ENCODE assay signal across 12 mouse cellular contexts in genomic region chr2:137098269-137099035, GRCm38 (mm10). TPM values are rescaled to one million over a fixed set of nuclear protein-coding genes. Genes with fewer than 3 reads are reported as not detected.
A peak's percentile ranks its signal among the peaks of the same experiment; 100 is the strongest.
DNase-seq lines count a peak whose midpoint lies in the region; ATAC-seq lines count a peak whose summit lies in the region.
"Had no signal": no experiment of that assay in that cellular context is flagged by ENCODE, and none has a peak within 500 bp of the region (broad histone marks: within the 10 kb centered on the region; RNA-seq: fewer than 3 reads in every experiment).

No protein-coding gene starts in this region.

- DNase-seq in hindbrain, embryonic 10.5 days (ENCODE audit: low spot score): no peak
- DNase-seq in midbrain, embryonic 10.5 days (ENCODE audit: low spot score): no peak
- no peak for DNase-seq in midbrain, embryonic 14.5 days
- peak; percentile 47 for DNase-seq in WW6 (ENCODE audit: low read depth, low spot score)
- DNase-seq in retina, embryonic 14.5 days (ENCODE audit: low spot score): peak; percentile 58
- DNase-seq in adrenal gland, adult 8-10 months: no peak
- DNase-seq: adrenal gland, postnatal 14 days; heart, adult 2 months; heart, postnatal 10 days had no signal

- no peak overlapping the region for H3K9ac ChIP-seq in hindbrain, embryonic 12.5 days
- no peak overlapping the region for H3K9ac ChIP-seq in midbrain, embryonic 14.5 days (replicated peaks; ENCODE audit: low read length)

- H3K27ac ChIP-seq in hindbrain, embryonic 10.5 days: peak overlapping the region; percentile 84
- no peak overlapping the region for H3K27ac ChIP-seq in hindbrain, embryonic 12.5 days
- H3K27ac ChIP-seq in midbrain, embryonic 10.5 days (replicated peaks): peak overlapping the region; percentile 81
- H3K27ac ChIP-seq in midbrain, embryonic 14.5 days (replicated peaks; ENCODE audit: low read depth, low read length): no peak overlapping the region

- no peaks in the 10 kb centered on the region for H3K9me3 ChIP-seq in hindbrain, embryonic 10.5 days
- H3K9me3 ChIP-seq in hindbrain, embryonic 12.5 days (replicated peaks): no peaks in the 10 kb centered on the region
- no peaks in the 10 kb centered on the region for H3K9me3 ChIP-seq in midbrain, embryonic 10.5 days (replicated peaks)
- no peaks in the 10 kb centered on the region for H3K9me3 ChIP-seq in midbrain, embryonic 14.5 days (ENCODE audit: control insufficient read depth, low read length)

- H3K27me3 ChIP-seq in hindbrain, embryonic 10.5 days (ENCODE audit: insufficient read depth, poor library complexity, severe bottlenecking): no peaks in the 10 kb centered on the region
- no peaks in the 10 kb centered on the region; the same call in 1 of the 2 replicates for H3K27me3 ChIP-seq in hindbrain, embryonic 12.5 days
- H3K27me3 ChIP-seq in midbrain, embryonic 10.5 days (ENCODE audit: low read depth, poor library complexity, severe bottlenecking): no peaks in the 10 kb centered on the region
- no peaks in the 10 kb centered on the region for H3K27me3 ChIP-seq in midbrain, embryonic 14.5 days (ENCODE audit: control insufficient read depth, insufficient read depth, low read length)
- H3K27me3 ChIP-seq: Patski had no signal

- peaks cover 79% of the 10 kb centered on the region for H3K36me3 ChIP-seq in hindbrain, embryonic 10.5 days
- peaks cover 15% of the 10 kb centered on the region for H3K36me3 ChIP-seq in hindbrain, embryonic 12.5 days
- H3K36me3 ChIP-seq in midbrain, embryonic 10.5 days: peaks cover 91% of the 10 kb centered on the region
- peaks cover 8% of the 10 kb centered on the region for H3K36me3 ChIP-seq in midbrain, embryonic 14.5 days (ENCODE audit: control insufficient read depth, insufficient read depth, low read length)

- H3K4me3 ChIP-seq in hindbrain, embryonic 10.5 days: no peak overlapping the region
- no peak overlapping the region for H3K4me3 ChIP-seq in hindbrain, embryonic 12.5 days
- H3K4me3 ChIP-seq in midbrain, embryonic 10.5 days: peak overlapping the region; percentile 17
- H3K4me3 ChIP-seq in midbrain, embryonic 14.5 days (replicated peaks; ENCODE audit: low read depth, low read length): no peak overlapping the region
- H3K4me3 ChIP-seq: heart, adult 2 months had no signal

- ATAC-seq in hindbrain, embryonic 12.5 days (ENCODE audit: low FRiP score): no peak
- ATAC-seq in midbrain, embryonic 14.5 days (ENCODE audit: low FRiP score, low TSS enrichment): no peak
- ATAC-seq in monocyte, adult 5-6 weeks (replicated peaks; ENCODE audit: insufficient number of reproducible peaks, low FRiP score, low TSS enrichment, poor library complexity, severe bottlenecking): no peak
- ATAC-seq: Patski had no signal

- peaks cover 85% of the 10 kb centered on the region for H3K4me1 ChIP-seq in hindbrain, embryonic 10.5 days (replicated peaks)
- H3K4me1 ChIP-seq in hindbrain, embryonic 12.5 days: peaks cover 74% of the 10 kb centered on the region
- peaks cover 97% of the 10 kb centered on the region for H3K4me1 ChIP-seq in midbrain, embryonic 10.5 days
- peaks cover 33% of the 10 kb centered on the region for H3K4me1 ChIP-seq in midbrain, embryonic 14.5 days (ENCODE audit: control insufficient read depth, insufficient read depth, low read length)

- no peak overlapping the region for H3K4me2 ChIP-seq in hindbrain, embryonic 12.5 days (replicated peaks)
- H3K4me2 ChIP-seq in midbrain, embryonic 14.5 days (ENCODE audit: low read length): no peak overlapping the region

- WGBS in hindbrain, embryonic 10.5 days: 19% methylated on average over 11 of the region's 11 CpGs
- WGBS in hindbrain, embryonic 12.5 days: 19% methylated on average over 11 of the region's 11 CpGs
- 12% methylated on average over 11 of the region's 11 CpGs for WGBS in midbrain, embryonic 10.5 days
- WGBS in midbrain, embryonic 14.5 days: 13% methylated on average over 11 of the region's 11 CpGs

RNA-seq across cellular contexts. Expression of gene Jag1, which starts 18.0 kb away (rescaled TPM):
- 21.2 and 30.5 TPM in 2 replicates for polyA plus RNA-seq in hindbrain, embryonic 10.5 days (2016; fragmentation: Nextera tagmentation; extraction: Ambion mirVana)
- 31.6 and 34.0 TPM in 2 replicates for polyA plus RNA-seq in hindbrain, embryonic 12.5 days (2016; fragmentation: Nextera tagmentation; extraction: Ambion mirVana)
- polyA plus RNA-seq in midbrain, embryonic 10.5 days (2016; fragmentation: Nextera tagmentation; extraction: Ambion mirVana): 38.9 and 42.4 TPM in 2 replicates
- polyA plus RNA-seq in midbrain, embryonic 14.5 days (2014; fragmentation: Nextera tagmentation; extraction: Ambion mirVana): 9.5 and 18.4 TPM in 2 replicates
- total RNA-seq in adrenal gland, adult 8-10 months (2022): 10 to 100 TPM in 3 of 4 experiments, 1 to 10 TPM in 1; 10.0 to 13.4 (median 12.6) TPM
- 7.4 to 10.4 TPM (median 8.6 TPM) in 3 replicates for total RNA-seq in monocyte, adult 5-6 weeks (2017)

Comparison
In these comparisons a context has a peak if more than half of its experiments do, and no peak if none do; other contexts are left out.
1. H3K27ac ChIP-seq: peak in hindbrain, embryonic 10.5 days (single experiment) and midbrain, embryonic 10.5 days (single experiment); none in hindbrain, embryonic 12.5 days (single experiment) and midbrain, embryonic 14.5 days (single experiment).
2. DNase-seq: peak in WW6 (single experiment) and retina, embryonic 14.5 days (single experiment); none in hindbrain, embryonic 10.5 days (single experiment), midbrain, embryonic 10.5 days (single experiment), midbrain, embryonic 14.5 days (single experiment) and adrenal gland, adult 8-10 months (single experiment).